Mouse (Mus musculus) lung, postnatal 14 days (tissue): Measurements from ENCODE around the gene Accs.

Experiments used
- DNase-seq: peaks from one replicate; pipeline ENCODE4 v3.0.0; 2021

The Accs gene

DNA sequence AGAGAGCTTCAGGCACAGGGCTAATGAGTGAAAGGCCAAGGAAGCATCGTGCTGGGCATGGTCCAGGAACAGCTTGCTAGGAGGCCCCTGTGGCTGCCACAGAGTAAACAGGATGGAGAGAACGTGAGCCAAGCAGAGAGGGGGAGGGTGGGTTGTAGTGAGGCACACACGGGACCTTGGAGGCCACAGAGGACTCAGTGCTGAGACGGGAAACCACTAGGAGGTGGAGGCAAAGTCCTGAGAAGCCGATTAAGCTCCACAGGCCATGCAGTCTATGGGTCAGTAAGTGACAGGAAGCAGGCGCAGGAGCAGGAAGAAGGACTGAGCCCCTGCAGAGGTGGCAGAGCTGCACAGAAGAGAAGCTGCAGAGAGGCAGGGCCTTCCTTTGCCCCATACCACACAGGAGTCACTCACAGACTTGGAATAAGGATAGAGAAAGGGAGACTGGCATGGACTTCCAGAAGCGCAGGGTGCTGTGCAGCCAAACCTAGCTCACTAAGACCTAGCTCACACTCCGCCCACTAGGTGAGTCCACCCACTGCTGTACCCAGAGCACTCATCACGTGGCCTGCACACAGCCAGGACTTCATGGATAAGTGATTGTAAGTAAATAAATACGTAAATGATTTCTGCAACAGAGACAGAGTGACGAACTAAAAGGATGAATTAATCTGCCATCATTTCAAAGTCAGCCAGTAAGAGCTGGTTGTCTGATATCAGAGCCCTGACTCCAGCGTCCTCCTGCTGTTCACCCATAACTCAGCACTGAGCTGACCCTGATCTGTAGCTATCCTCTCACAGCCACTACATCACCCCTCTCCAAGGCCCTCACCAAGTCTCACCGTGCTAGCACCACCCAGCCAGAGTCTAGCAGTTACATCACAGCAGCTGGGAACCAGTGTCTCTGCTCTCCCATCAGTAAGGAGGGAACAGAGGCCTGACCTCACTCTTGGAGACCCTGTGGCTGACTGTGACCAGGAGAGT is 57.9 kb downstream of the Accs start:
- peak; percentile 77 for DNase-seq

DNA sequence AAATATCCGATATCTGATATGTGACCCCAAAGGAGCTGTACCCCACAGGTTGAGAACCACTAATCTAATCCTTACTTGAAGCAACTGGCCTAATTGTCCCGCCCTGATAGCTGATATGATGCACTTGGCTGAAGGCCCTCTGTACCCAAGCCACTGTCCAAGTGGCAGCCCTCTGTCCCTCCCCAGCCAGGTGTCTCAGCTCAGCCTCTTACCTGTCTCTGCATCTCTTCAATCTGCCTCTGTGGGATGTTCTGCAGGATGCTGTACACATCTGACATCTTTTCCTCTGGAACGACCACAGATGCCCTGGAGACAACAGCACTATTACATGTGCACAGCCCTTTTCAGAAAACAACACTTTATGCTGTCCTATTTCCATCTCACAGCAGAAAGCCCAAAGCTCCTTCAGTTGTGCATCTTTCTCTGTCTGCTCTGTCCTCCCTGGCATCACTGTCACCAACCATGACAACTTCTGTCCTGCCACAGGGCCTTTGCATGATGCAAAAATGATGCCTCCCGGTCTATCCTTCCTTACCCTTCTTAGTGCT is 58.9 kb downstream of the Accs start:
- no peak for DNase-seq

DNA sequence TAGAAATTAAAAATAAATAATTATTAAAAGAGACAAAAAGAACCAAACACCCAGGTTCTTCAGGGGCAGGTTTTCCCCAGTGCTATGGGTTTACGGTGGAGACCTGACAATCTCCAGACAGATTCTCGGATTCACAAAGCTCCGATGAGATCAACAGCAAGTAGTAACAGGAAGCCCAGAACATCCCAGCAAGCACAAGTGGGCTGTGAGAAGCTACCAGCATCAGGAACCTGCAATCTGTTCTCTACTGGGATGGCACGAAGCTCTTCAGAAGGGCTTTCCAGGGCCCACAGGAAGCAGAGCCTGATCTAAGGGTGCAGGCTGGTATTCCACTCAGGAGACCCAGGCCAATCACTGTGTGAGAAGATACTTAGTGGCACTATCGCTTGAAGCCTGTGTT is 61.2 kb downstream of the Accs start:
- DNase-seq: no peak

DNA sequence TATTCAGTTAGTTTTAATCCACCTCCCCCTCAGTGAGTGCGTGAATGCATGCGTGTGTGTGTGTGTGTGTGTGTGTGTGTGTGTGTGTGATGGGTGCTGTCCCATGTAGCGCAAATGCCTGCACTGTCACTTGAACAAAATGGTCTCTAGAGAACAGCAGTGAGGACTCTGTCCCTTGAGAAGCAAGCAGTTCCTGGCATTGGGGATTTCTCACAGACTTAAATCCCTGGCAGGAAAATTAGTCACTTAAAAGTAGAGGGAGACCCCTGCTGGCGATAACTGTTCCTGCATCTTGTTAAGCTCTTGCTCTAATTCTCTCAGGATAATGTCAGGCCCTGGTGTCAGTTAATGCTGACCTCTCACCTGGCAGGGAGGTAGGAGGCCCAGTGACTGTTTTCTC is 63.6 kb downstream of the Accs start:
- DNase-seq: peak; percentile 84

DNA sequence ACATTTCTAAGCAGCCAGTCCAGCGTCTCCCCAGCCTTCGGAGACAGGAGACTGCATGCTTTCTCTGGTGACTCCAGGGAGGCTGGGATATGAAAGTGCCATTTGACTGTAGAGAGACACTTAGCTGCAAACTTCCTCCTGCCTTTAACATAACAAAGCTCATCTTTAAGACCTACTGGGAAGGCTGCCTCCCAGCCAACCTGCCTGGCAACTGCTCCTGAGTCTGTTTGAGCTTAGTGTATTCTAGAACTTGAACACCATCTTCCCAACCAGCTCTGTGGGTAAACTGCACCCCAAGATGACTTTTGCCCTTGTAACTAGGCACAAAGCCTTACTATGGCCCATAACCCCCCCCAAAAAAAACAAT is 64.3 kb downstream of the Accs start:
- DNase-seq: no peak

DNA sequence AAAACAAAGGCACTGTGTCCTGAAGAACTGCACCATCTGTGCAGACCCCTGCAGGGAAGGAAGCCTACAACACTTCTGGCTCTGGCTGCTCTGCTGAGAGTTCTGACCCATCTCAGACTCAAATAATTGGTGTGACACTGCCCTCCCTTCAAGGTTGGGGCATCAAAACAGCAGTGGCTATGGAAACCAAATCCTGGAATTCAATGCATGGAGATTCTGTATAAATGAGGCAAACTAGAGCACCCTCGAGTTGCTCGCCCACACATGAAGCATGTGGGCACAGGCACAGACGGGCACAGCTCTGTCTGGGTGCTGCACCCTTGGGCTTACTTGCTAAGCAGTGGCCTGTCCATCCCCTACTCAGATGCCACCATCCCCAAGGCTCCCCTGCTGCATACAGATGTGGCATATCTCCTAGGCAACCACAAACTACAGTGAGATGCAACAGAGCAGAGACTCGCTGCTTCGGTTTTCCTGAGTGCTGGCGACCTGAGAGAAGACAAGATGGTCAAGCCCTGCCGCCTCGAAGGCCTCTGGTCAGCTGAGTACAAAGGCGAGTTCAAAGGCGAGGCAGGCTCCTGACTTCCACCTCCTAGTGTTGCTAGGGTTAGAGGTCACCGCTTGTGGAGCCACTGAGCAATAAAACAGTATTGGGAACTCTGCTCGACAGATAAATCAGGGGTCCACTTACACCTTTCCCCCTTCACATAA is 64.9 kb downstream of the Accs start:
- no peak for DNase-seq

DNA sequence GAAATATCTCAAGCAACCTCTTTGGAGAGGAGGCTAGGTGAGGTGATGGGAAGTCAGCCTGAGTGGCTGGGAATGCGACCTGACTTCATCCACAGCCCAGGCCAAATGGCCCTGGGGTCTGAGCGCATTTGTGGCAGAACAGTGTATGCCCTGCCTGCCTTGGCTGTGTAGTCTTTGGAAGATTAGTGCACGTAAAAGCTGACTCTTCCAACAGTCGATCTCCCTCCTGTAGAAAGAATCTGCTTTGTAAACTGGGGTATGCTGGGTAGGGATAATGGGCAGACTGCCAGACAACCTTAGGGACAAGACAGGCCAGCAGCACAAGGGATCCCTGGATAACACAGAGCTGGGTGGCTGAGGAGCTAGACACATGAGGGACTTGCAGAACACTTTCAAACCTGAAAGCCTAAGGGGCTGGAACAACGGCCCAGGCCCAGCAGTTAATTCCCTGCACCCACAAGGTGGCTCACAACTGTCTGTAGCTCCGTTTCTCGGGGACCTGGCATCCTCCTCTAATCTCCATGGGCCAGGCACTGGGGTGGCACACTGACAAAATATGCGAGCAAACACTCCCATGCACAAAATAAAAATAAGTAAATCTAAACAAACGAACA is 65.7 kb downstream of the Accs start:
- no peak for DNase-seq
